ENCODE assay signal across 18 mouse cellular contexts in genomic region chr16:72993594-72993993, GRCm38 (mm10).
"Had no signal": no experiment of that assay in that cellular context is flagged by ENCODE, and none has a peak within 500 bp of the region (broad histone marks: within the 10 kb centered on the region; RNA-seq: fewer than 3 reads in every experiment).

No protein-coding gene starts in this region.

- H3K4me3 ChIP-seq: kidney, embryonic 15.5 days; limb, embryonic 15.5 days; liver, embryonic 13.5 days; midbrain, embryonic 10.5 days; neural tube, embryonic 13.5 days had no signal

- H3K4me2 ChIP-seq: kidney, embryonic 15.5 days; limb, embryonic 15.5 days; liver, embryonic 13.5 days; neural tube, embryonic 13.5 days had no signal

- H3K36me3 ChIP-seq: liver, embryonic 13.5 days had no signal

- ATAC-seq: inflammation-experienced regulatory T-cells, adult 6 months; lung, postnatal 0 days had no signal

- H3K9me3 ChIP-seq: kidney, embryonic 15.5 days; limb, embryonic 15.5 days; liver, embryonic 13.5 days; midbrain, embryonic 10.5 days; neural tube, embryonic 13.5 days had no signal

- H3K27ac ChIP-seq: kidney, embryonic 15.5 days; limb, embryonic 15.5 days; liver, embryonic 13.5 days; midbrain, embryonic 10.5 days; neural tube, embryonic 13.5 days had no signal

- DNase-seq: kidney, adult 2 months; kidney, postnatal 14 days; left cerebral cortex, postnatal 4 days; liver, embryonic 13.5 days; lung, adult 18-20 months; lung, postnatal 36 days; midbrain, embryonic 14.5 days; retina, postnatal 1 day; right cerebral cortex, postnatal 4 days; spleen, adult 18-20 months; thymus, adult 18-20 months; thymus, postnatal 14 days had no signal

- H3K9ac ChIP-seq: kidney, embryonic 15.5 days; limb, embryonic 15.5 days; liver, embryonic 13.5 days; neural tube, embryonic 13.5 days had no signal

- H3K27me3 ChIP-seq: kidney, embryonic 15.5 days; limb, embryonic 15.5 days; liver, embryonic 13.5 days; neural tube, embryonic 13.5 days had no signal
